Mouse (Mus musculus): ENCODE results near the gene Oaz2. TPM values are rescaled to one million over a fixed set of nuclear protein-coding genes. Genes with fewer than 3 reads are reported as not detected.

Gene Oaz2
- total RNA-seq (2021) = 100 to 1,000 TPM; 202 to 214 TPM
- long read RNA-seq, partial matches to known transcripts = 10 of 421 reads
- long read RNA-seq, other reads (novel, unspliced or antisense) = 409 of 421 reads

DNA sequence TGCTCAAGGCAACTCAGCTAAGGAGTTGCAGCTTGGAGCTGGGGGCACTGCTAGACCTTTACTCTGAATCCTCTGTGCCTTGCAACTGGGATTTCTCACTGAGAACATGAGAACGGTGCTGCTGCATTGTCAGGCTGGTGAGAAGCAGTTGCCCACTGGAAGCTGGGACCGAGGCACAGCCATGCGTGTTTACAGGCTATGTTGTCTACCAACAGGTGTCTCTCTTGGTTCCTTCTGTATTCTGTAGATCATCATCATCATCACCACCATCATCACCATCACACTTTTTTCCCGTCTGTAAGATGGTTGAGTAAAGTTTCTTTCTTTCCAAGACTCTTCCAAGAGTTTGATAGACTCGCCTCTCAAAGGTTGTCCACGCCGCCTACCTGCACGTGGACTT, at the start of gene Oaz2:
Gene Oaz2 (plus strand): TSS at position 301 of the 400 bp plus-strand sequence.
- DNase-seq (ENCODE audit: low spot score in 2 of 2) = no peak

DNA sequence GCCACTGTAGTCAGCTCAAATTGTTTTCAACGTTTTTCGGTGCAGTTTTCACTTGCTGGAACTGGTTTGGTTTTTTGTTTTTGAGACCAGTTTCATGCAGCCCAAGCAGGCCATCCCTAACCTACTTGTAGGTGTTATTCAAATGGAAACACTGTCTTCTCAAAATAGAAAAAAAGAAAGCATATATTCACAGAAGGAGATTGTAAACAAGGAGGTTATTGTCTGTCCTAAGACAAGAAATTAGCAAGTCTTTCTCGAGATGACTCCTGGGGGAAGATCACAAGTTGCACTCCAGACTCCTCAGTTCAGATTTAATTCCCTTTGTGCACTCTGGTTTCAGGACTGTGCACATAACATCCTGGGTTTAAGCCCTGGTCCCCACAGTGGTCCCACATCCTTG, 48.5 kb upstream of the Oaz2 start:
- DNase-seq (ENCODE audit: low spot score in 2 of 2) = no peak

DNA sequence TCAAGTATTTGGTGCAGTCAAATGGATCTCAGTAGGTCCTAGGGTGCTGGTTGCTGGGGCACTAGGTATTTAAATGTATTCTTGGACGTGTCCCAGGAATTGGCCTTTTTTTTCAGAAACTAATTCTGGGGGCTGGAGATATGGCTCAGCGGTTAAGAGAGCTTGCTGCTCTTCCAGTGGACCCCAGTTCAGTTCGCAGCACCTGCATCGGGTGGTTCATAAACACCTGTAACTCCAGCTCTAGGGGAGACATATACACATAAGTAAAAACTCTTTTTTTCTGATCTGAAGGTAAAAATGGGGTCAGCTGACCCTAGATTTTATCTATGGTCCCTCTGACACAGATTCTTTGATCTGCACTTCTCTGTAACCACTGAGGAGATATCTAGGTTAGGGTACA, 46.6 kb upstream of the Oaz2 start:
- no peak for DNase-seq (ENCODE audit: low spot score in 2 of 2)

DNA sequence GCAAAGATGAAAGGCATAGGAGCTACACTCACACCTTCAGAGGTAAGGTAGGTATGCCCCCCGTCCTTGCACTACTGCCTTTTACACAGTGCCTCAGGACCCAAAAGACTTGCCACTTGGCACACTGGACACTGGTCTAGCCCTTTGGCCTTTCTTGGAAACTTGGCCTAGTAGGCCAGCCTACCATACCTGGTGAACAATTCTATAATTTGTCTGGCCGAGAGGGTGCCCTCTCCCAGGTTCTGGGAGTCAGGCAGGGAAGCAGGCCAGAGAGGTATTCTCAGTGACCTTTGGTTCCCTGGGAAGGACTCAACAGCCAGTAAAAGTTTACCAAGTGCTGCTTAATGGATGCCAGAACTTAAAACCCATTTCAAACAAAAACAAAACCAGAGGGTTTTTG, 46.1 kb upstream of the Oaz2 start:
- DNase-seq (ENCODE audit: low spot score in 2 of 2) = no peak

DNA sequence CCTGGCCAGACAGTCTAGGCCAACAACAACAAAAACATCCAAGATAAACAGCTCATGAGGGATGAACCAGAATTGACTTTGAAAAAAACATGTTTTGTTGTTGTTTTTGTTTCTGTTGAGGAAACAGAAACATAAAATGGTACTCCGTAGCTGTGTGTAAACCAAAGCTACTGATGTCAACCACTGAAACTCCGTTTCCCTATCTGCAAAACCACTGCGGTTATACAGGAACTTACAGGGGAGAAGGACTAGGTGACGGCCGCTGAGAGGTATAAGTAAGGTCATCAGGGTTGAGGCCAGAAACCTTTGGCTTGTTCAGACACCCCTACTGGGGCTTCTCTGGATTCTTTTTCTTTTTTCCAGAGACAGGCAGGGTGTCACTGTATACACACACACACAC, 45.0 kb upstream of the Oaz2 start:
- no peak for DNase-seq (ENCODE audit: low spot score in 2 of 2)

DNA sequence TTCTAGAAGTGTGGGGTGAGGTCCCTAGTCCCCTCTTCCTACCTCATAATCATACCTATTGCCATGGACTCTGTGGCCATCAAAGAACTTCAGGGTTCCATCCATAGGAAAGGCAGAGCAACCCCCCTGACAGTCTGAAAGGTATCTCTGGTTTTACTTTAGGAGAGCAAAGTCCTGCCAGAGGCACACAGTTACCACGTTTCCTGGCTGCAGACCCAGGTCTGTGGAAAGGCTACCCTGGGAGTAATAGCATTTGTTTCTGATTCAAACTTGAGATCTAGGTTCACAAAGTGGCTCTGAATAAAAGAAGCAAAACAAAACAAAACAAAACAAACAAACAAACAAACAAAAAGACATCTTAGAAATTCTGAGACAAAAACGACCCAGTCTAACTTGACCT, 43.5 kb upstream of the Oaz2 start:
- DNase-seq (ENCODE audit: low spot score in 2 of 2) = no peak

DNA sequence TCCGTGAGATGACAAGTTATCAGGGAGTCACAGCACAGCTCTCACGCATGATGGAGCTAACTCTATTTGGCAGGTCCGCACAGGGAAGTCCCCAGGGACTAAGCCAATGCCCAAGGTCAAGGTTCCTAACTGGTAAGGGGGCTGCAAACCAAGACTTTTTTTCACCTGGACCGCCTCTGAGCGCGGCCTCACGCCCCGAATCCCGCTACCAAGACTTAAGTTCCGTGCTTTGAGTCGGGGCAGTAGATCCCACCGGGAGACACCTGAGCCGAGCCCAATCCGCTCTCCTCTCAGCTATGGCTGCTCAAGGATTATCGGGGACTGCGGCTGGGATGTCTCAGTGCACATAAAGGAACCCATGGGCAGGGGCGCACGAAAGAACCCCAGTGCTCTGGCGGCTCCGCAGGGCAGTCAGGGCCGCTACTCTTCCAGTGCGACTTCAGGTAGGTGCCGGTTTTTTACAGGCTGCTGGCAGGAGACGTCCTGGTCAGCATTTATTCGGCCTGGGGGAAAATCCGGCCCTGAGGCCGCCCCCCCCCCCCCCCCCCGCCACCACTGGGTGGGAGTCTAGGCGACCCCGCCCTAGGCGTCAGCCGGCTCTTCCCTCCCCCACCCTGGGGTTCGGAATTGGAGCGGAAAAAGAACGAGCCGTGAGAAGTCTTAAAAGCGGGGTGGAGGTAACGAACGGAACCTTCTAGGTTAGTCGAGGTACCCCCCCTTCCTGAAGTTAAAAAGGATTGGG, 38.6 kb upstream of the Oaz2 start, which contains the start of gene Rbpms2:
Gene Rbpms2 (plus strand): TSS at position 624 of the 742 bp plus-strand sequence.
- DNase-seq (ENCODE audit: low spot score in 2 of 2) = peak in 1 of 2 experiments; percentile 6

DNA sequence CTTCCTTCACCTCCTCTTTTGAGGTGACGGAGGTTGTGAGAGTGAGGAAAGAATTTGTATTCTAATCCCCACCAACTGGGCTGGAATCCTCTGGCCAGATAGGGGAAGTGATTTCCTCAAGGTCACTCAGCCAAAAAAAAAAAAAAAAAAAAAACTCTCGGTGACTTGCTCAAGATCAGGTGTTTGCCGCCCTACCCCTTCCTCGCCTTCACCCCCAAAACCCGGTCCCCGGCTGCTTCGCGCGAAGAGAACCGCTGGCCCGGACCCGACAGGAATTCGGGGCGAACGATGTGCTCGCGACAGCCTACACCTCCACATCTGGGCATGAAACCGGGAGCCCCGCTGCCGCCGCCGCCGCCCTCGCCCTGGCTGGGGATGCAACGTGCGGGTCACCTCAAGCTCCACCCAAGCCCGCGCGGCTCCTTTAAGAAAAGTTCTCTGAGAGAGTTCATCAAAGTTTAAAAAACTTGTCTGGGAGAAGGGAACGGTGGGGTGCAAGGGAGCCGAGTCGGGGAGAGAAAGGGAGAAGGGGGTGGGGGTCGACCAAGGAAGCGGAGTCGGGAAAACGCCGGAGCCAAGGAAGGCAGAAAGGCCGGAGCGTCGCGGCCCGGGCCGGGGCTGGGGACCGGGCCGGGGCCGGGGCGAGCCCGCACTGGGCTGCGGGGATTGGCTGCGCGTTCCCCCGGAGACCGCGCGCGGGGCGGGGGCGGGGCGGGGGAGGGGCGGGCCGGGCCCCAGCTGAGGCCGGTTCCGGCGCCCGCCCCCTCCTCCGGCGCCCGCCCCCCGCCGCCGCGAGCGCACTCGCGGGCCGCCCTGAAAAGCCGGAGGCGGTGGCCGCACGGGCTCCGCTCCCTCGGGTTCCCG, 37.8 kb upstream of the Oaz2 start:
- DNase-seq (ENCODE audit: low spot score in 2 of 2) = peak; percentile 14 to 24

DNA sequence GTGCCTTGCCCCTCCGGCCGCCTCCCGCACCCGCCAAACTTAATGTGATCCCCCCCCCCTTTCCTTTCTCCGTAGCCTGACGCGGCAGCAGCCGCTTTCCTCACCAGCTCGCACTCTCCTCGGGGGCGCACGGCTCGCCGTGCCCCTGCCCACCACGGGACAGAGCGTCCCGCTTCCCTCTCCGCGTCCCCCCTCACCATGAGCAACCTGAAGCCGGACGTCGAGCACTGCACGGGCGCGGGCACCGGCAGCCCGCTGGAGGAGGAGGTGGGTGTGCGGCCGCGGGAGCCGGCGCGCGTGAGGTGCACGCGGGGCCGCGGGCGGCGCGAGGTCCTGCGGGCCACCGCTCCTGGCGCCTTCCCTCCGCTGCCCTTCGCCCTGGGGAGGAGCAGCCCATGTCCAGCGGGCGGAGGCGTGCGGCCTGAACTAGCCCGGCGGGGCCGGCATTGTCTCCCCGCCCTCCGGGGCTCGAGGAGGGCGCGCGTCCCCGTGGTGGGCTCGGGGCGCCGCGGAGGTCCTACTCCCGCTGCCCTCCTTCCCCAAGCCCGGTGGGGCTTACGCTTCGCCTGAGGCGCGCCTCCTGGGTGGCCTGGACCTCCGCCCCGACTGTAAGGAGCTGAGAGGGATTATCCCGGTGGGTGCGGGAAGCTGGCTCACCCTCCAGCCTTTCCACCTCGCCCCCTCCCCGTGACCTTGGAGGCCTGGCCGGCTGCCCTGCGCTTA, 37.0 kb upstream of the Oaz2 start:
- DNase-seq (ENCODE audit: low spot score in 2 of 2) = peak; percentile 25 to 34

DNA sequence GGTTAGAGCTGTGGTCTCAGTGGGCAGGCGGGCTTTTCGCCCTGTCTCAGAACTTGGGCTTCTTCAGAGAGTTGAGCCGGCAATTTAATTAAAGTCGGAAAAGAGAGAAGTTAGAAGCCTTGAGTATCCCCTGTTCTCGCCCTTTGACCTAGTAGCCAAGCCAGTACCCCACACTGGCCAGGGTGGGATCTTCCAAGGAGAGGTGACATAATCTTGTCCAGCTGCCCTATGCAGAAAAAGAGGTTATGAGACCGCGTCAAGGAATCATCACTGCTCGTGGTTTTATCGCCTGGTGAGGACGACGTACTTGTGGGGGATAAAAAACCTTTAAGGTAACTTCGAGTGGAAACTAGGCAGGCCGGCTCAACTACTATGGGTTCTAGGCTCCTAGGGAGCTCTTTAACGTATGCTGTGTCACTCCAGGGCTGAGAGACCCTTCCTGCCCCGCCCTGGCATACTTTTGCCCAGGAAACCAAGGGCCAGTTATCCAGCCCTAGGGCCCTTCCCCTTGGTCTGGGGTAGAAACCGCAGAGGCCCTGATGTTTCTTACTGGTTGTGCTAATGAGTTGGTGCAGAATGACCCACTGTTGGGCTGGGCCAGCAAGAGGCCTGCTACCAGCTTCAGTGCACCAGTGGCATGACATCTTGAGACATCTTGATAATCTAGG, 36.3 kb upstream of the Oaz2 start:
- DNase-seq (ENCODE audit: low spot score in 2 of 2) = no peak

DNA sequence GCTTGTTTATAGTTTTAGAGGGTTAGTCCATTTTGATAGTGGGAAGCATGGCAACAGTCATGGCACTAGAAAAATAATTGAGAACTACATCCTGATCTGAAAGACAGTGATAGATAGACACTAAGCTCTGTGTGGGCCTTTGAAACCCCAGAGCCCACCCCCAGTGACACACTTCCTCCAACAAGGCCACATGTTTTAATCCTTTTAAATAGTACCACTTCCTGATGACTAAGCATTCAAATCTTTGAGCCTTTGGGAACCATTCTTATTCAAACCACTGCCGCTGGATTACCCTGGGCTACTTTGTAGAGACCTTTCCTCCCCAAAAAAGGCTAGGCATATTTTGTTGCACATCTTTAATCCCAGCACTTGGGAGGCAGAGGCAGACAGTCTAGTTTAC, 32.0 kb upstream of the Oaz2 start:
- no peak for DNase-seq (ENCODE audit: low spot score in 2 of 2)

DNA sequence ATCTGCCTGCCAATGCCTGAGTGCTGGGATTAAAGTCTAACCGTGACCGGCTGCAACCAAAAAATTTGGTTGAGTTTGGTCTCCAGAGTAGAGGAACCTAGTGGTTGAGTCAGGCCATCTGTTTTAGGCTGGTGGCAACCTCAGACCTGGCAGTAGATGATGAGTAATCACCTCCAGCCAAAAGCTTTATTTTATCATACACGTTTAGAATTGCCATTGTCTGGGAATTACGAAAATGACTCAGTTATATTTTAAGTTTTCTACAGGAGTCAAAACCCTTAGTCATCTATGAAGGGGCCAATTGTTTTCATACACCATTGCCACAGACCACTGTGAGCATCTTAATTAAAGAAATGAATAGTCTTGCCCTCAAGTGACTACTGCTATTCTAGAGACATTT, 30.9 kb upstream of the Oaz2 start:
- DNase-seq (ENCODE audit: low spot score in 2 of 2) = no peak

DNA sequence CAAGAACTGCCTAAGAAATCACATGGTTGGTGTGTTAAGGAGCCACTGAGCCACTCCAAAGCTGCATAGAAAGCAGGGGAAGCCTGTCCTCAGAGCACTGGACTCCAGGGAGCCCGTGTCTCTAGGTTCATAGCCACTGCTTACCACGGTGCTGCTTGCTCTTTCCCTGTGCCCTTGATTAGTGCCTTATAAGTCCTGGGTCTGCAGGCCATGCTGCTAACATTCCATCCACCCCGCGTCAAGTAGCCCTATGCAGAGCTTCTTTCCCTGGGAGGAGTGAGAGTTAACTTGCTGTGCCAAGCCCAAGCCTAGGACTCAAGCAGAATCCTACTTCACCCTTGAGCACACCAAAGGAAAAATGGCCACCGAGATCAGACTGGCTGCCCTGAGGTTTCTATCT, 28.7 kb upstream of the Oaz2 start:
- no peak for DNase-seq (ENCODE audit: low spot score in 2 of 2)

DNA sequence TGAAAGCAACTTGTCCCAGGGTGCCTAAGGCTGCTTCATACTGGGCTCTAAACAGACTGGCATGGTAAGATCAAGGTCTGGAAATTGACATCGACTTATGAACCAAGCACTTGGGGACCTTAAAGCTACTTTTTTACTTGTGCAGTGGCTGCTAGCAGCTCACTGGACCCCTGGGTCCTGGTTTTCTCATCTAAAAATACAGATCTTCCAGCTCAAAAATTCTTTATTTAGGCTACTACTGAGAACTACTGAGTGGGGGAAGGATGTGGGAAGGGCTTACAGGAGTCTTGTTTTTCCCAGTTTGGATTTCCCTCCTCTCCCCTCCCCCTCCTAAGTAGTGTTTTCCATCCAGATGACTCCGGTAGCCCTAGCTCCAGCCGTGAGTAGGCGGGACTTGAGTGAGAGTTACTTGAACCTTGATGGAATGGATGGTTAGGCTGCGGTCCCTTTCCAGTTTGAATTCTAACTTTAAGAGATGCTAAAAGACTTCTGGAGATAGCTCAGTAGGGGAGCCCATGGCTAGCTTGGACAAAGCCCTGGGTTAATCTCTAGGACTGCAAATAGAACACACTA, 26.9 kb upstream of the Oaz2 start:
- no peak for DNase-seq (ENCODE audit: low spot score in 2 of 2)

DNA sequence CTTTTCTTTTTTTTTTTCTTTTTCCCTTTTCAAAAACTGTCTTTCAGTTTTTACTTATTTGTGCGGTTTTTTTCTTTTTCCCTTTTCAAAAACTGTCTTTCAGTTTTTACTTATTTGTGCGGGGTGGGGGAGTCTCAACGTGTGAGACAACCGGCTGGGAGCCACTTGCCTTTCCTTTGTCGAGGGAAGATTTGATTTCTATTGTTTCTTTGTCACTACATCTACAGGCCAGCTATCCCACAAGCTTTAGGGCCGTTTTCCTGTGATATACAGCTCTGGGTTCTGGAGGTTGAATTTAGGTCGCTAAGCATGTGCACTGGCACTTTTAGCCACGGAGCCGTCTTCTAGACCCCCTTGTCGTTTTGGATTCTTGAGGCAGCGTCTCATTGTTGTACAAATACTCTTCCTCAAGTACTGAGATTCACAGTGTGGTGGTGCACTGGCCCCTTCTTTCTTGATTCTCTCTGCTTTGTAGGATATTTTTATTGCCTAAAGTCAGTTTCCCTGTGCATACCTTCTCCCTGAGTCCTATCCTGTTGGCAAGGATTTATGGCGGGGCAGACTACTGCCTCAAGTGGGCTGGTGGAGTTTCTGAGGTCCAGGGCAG, 26.3 kb upstream of the Oaz2 start:
- no peak for DNase-seq (ENCODE audit: low spot score in 2 of 2)

DNA sequence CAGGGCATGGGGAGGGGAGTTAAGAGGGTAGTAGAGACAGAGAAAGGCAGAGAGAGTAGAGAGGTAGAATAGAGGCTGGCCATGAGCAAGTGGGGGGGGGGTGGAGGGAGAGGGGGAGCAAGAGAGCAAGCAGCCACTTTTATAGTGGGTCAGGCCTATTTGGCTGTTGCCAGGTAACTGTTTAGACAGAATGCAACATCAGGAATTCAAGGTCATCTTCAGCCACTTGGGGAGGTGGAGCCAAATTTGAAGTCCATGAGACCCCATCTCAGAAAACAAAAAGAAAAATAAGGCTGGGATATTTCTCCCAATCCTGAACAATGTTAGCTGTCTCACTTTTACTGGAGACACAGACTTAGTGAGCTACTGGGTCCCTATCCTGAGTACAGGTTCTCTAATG, 25.3 kb upstream of the Oaz2 start:
- DNase-seq (ENCODE audit: low spot score in 2 of 2) = no peak

DNA sequence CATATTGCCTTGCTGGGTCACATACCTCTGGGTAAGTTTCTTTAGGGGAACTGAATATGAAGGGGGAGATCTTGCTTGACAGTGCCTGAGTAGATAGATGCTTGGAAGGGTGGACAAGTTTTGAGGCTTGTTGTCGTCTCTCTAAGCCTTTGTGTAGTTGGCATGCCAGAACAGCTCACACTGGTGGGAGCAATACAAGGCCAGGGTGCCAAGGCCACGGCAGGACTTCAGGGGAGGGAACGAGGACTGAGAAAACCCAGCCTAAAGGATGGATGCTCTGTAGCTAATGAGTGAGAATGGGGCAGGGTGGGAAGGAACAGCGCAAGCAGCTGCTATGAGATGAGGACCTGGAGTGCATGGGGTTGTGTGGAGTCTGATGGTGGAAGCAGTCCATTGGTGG, 22.8 kb upstream of the Oaz2 start:
- no peak for DNase-seq (ENCODE audit: low spot score in 2 of 2)

DNA sequence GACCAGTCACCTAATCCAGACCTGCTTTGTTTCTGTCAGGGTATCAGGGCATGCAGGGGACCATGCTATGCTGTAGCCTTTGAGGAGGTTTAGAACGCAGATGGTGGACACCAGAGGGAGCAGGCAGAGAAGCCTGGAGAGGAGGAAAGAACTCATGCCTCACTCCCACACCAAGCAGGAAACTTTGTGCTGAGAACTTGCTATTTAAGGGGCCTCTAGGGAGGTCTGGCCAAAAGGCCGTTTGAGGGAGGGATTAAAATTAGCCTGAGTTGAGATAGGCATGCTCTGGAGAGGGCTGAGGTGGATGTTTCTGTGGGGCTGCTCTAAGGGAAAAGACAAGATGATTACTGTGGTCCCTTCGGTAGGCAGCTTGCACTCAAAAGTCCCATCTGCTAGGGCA, 21.8 kb upstream of the Oaz2 start:
- DNase-seq (ENCODE audit: low spot score in 2 of 2) = no peak

DNA sequence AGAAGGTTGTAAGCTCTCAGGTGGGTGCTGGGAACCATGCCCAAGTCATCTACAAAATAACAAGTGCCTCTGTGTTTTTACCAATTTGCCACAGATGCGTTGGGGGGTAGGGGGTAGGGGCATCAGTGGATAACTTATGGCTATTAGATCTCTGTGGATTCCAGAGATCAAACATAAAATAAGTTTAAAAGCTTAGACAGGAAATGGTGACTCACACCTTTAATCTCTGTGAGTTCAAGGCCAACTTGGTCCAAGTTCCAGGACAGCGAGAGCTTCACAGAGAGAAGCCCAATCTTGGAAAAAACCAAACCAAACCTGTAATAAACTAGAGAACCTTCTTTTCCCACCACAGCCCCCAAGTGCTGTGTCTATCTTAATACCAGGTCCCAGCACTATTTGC, 21.0 kb upstream of the Oaz2 start:
- DNase-seq (ENCODE audit: low spot score in 2 of 2) = no peak

DNA sequence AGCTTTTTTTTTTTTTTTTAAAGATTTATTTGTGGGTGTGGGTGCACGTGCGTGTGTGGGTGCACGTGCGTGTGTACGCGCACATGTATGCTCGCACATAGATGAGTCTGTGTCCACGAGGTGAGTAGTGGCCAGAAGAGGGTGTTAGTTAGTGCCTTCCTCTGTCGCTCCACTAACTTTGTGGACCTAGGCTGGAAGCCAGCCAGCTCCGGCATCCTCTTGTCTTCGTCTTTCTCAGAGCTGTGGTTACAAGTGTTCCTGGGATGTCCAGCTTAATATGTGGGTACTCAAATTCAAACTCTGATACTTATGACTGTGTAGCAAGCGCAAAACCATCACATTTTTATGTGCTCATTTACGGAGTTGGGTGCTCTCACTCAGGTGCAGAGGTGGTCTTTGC, 19.1 kb upstream of the Oaz2 start:
- DNase-seq (ENCODE audit: low spot score in 2 of 2) = no peak

Data from layer of hippocampus, postnatal 10 days (tissue).